Mouse (Mus musculus) MEL (cell line): ENCODE results near the gene Myof.

Experiments
- BHLHE40 ChIP-seq: IDR thresholded peaks from 2 replicates; pipeline ENCODE4 v1.6.1; 2012; ENCODE audit warnings: low read depth, mild to moderate bottlenecking, inconsistent platforms, low read length, improper control_type of control experiment, borderline replicate concordance
- EP300 ChIP-seq, 2 experiments: IDR thresholded peaks; 2 replicates each; pipeline ENCODE4 v1.6.1; 2011; ENCODE audit warnings: improper control_type of control experiment in 2 of 2, low read length in 2 of 2, low read depth in 1 of 2, mild to moderate bottlenecking in 1 of 2
- GATA1 ChIP-seq: IDR thresholded peaks from 2 replicates; pipeline ENCODE4 v1.6.1; 2011; ENCODE audit warnings: low read depth, low read length, improper control_type of control experiment
- MAX ChIP-seq: IDR thresholded peaks from 2 replicates; pipeline ENCODE4 v1.6.1; 2011; ENCODE audit warnings: low read length, improper control_type of control experiment
- MYB ChIP-seq: IDR thresholded peaks from 2 replicates; pipeline ENCODE4 v1.6.1; 2011; ENCODE audit warnings: mild to moderate bottlenecking, low read depth, low read length, improper control_type of control experiment
- POLR2AphosphoS2 ChIP-seq: IDR thresholded peaks from 2 replicates; pipeline ENCODE4 v1.6.1; 2011; ENCODE audit warnings: low read length, improper control_type of control experiment
- TAL1 ChIP-seq: IDR thresholded peaks from 2 replicates; pipeline ENCODE4 v1.6.1; 2012; ENCODE audit warnings: mild to moderate bottlenecking, inconsistent platforms, low read length, moderate library complexity, mixed read lengths
- USF2 ChIP-seq, 2 experiments: IDR thresholded peaks; 2 replicates each; pipeline ENCODE4 v1.6.1; 2011 to 2012; ENCODE audit warnings: improper control_type of control experiment in 2 of 2, low read length in 2 of 2, borderline replicate concordance in 1 of 2, inconsistent platforms in 1 of 2, low read depth in 1 of 2, mild to moderate bottlenecking in 1 of 2; ENCODE audit not compliant: insufficient read depth in 1 of 2

DNA sequence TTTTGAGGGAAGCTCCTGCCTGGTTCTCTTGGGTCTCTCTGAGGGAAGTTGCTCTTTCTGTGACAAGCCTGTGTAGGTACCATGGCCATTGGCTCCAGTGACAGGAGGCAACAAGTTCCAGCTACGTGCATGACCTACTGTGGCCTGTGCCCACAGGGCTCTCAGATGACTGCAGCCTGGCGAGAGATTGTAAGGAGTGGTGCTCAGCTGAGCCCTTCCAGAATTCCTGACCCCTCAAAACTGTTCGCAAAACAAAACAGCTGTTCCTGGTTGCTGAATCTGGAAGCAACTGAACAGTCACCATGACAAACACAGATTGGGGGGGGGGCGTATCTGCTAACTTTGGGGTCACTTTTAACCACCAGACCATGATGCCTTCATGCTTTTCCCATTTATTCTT is 129.1 kb downstream of the Myof start:
- no peak for TF ChIP-seq GATA1
- no peak for TF ChIP-seq TAL1
- no peak for TF ChIP-seq EP300 (IDR thresholded peaks at IDR 0.05; ENCODE audit: low read depth in 1 of 2, low read length in 2 of 2)
- TF ChIP-seq MYB, result no peak
- TF ChIP-seq POLR2AphosphoS2, result no peak
- TF ChIP-seq BHLHE40, result no peak
- no peak for TF ChIP-seq USF2 (IDR thresholded peaks at IDR 0.05; ENCODE audit: borderline replicate concordance in 1 of 2, insufficient read depth in 1 of 2, low read depth in 1 of 2, low read length in 2 of 2)
- TF ChIP-seq MAX, result no peak
